Mouse (Mus musculus): ENCODE results near the gene Cxcl2. TPM values are rescaled to one million over a fixed set of nuclear protein-coding genes. Genes with fewer than 3 reads are reported as not detected.

Cxcl2 gene
- polyA plus RNA-seq, 1 experiment from 2014 or later: not detected

DNA sequence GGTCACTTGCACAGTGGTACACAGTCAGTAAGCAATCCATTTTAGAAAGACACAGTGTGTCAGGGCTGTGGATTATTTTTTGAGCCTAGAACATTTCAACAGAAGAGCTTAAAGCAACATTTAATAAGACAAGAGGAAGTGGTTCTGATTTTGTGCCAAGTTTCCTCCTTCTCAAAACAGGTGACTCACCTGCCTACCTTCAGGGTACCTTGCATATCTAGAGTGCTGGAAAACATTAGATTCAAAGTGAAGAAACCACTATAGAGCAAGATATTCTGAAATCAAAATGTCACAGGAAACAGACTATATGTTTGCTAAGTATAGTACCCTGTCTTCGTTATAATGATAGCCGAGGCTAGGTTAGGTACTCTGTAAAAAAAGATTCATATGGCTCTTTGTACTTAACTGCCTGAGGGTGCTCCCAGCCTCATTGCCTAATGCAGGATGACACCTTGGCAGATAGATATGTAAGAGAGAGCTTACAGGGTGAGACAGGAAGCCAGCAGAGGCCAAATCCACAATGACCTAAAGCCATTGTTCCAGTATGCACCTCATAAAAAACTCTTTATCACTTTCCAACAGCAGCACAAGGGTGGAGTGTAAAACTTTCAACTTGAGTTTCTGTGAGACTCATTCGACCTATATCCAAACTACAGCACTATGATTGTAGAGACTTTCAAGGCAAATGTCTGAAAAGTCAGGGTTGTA is 24.2 kb upstream of the Cxcl2 start:
- Histone ChIP-seq H3K27me3 (no peaks in the 10 kb centered on the region), H3K4me1 (no peaks in the 10 kb centered on the region), H3K9ac (no peak overlapping the region), H3K4me2 (replicated peaks) (no peak overlapping the region), H3K36me3 (no peaks in the 10 kb centered on the region), H3K4me3 (no peak overlapping the region), H3K9me3 (no peaks in the 10 kb centered on the region), H3K27ac (no peak overlapping the region)
- 71% methylated on average over 3 of the region's 3 CpGs for WGBS
- ATAC-seq (ENCODE audit: insufficient number of reproducible peaks, insufficient read depth, low FRiP score, low TSS enrichment): no peak

DNA sequence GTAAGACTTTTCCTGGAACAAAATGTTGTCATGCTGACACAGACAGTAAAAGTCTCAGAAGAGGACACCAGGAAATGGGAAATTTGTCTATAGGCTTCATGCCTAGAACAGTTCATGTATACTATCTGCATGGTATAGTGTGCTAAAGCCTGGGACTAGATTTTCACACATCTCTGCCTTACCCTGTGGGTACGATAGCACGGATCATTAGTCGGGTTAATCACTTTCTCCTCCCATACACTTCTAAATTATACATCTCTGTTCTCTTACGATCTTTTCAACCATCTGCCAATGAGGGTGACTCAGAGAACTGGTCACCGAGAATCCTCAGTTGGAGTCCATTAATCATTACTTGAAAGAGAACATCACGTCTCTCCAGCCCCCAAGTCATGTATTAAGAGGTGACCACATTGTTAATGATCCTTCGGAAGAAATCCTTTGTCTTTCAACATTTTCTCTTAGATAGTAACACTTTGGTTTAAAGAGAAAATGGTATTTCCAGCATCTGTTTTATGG is 23.3 kb upstream of the Cxcl2 start:
- Histone ChIP-seq H3K27me3 (no peaks in the 10 kb centered on the region), H3K9me3 (no peaks in the 10 kb centered on the region), H3K4me1 (no peaks in the 10 kb centered on the region), H3K4me3 (no peak overlapping the region), H3K27ac (no peak overlapping the region), H3K36me3 (no peaks in the 10 kb centered on the region), H3K9ac (no peak overlapping the region), H3K4me2 (replicated peaks) (no peak overlapping the region)
- WGBS: 88% methylated on average over 7 of the region's 7 CpGs
- ATAC-seq (ENCODE audit: insufficient number of reproducible peaks, insufficient read depth, low FRiP score, low TSS enrichment): no peak

DNA sequence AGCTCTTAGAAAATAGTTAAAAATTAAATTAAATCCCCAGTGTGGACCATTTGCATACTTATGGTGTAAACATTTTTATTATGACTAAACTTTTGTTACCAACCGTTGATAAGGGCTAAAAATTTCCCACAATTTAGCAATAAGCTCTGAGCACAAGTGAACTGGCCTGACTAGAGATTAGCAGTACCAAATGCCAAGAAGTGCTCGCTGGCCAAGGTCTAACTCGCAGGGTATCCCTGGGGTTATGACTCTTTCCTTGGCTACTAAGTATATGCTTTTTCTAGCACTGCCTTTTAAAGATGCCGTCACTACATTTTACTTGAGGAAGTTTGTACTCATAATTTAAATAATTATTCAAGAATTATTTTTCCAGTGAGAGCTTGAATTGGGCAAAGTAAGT is 22.6 kb upstream of the Cxcl2 start:
- Histone ChIP-seq H3K36me3 (no peaks in the 10 kb centered on the region), H3K4me2 (replicated peaks) (no peak overlapping the region), H3K4me1 (no peaks in the 10 kb centered on the region), H3K27ac (no peak overlapping the region), H3K27me3 (no peaks in the 10 kb centered on the region), H3K4me3 (no peak overlapping the region), H3K9me3 (no peaks in the 10 kb centered on the region), H3K9ac (no peak overlapping the region)
- 87% methylated on average over 4 of the region's 4 CpGs for WGBS
- ATAC-seq (ENCODE audit: insufficient number of reproducible peaks, insufficient read depth, low FRiP score, low TSS enrichment): no peak

DNA sequence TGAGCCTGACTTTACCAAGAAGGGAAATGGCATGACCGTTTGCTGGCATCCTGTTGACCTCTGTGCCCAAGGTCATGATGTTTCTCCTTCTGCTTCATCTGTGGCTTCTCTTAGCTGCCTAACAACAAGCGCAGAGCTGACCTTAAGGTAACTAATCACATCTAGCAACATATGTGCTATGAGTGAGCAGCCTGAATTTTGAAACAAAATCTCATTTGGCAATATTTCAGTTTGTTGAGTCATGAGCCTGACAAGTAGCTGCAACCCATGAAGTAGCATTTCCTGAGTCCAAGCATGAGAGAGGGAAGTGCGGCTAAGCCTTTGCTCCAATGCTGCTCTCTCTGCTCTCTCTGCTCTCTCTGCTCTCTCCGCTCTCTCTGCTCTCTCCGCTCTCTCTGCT is 22.0 kb upstream of the Cxcl2 start:
- Histone ChIP-seq H3K4me1 (no peaks in the 10 kb centered on the region), H3K9me3 (no peaks in the 10 kb centered on the region), H3K27me3 (no peaks in the 10 kb centered on the region), H3K27ac (no peak overlapping the region), H3K9ac (no peak overlapping the region), H3K4me2 (replicated peaks) (no peak overlapping the region), H3K36me3 (no peaks in the 10 kb centered on the region), H3K4me3 (no peak overlapping the region)
- WGBS: 80% methylated on average over 5 of the region's 5 CpGs
- no peak for ATAC-seq (ENCODE audit: insufficient number of reproducible peaks, insufficient read depth, low FRiP score, low TSS enrichment)

DNA sequence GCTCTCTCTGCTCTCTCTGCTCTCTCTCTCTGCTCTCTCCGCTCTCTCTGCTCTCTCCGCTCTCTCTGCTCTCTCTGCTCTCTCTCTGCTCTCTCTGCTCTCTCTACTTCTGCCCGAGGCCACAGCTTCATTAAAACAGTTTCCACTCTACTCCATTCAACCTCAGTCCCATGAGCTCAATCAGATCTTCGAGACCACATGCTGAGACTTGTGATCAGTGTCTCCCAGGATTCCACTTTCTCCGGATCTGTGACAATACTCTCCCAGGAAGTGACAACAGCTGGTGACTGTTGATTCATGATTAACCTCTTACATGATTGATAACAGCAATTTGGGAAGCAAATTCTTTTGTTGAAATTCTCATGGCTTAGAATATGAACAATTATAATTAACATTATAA is 21.5 kb upstream of the Cxcl2 start:
- ATAC-seq (ENCODE audit: insufficient number of reproducible peaks, insufficient read depth, low FRiP score, low TSS enrichment): no peak
- H3K9me3 ChIP-seq: no peaks in the 10 kb centered on the region
- H3K36me3 ChIP-seq: no peaks in the 10 kb centered on the region
- no peak overlapping the region for H3K27ac ChIP-seq
- no peak overlapping the region for H3K4me3 ChIP-seq
- 89% methylated on average over 5 of the region's 5 CpGs for WGBS
- no peaks in the 10 kb centered on the region for H3K4me1 ChIP-seq
- H3K4me2 ChIP-seq (replicated peaks): no peak overlapping the region
- no peak overlapping the region for H3K9ac ChIP-seq
- H3K27me3 ChIP-seq: no peaks in the 10 kb centered on the region

DNA sequence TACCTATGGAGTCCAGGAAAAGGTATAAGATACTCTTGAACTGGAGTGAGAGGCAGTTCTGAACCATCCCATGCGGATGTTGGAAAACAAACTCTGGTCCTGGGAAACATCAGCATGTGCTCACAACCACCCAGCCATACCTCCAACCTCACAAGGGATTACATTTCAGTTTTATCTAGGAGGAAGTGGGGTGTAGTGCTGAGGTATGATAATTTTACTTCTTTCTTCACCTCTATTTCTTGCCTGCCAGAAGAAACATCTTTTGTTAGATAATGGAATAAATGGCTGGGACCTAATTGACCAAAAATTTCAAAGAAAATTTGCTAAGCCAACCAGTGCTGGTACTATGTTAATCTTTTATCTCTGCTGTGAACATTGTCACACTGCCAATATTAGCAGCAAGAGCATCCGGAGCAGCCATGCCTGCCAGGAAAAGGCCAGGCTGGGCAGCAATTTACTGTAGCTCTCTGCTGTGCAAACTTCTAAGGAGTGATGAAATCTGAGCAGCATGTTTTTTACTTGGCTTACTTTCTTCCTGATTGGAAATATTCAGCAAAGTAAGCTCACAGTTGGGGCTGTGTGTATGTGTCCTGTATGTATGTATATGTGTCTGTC is 18.9 kb upstream of the Cxcl2 start:
- ATAC-seq (ENCODE audit: insufficient number of reproducible peaks, insufficient read depth, low FRiP score, low TSS enrichment): no peak

DNA sequence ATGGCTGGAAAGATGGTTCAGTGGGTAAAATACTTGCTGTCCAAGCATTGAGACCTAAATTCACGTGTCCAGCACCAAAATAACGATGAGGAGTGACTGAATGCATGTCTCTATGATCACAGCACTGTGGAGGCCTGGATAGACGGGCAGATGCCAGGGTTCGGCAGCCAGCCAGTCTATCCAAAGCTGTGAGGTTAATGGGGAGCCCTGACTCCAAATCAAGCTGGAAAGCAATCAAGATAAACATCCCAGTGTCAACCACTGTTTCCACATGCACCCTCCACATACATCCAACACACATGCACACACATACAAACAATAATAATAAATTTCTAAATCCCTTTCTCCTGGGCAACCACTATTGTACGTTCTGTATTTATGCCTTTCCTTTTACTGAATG is 15.0 kb upstream of the Cxcl2 start:
- no peaks in the 10 kb centered on the region for H3K27me3 ChIP-seq
- no peak overlapping the region for H3K4me2 ChIP-seq (replicated peaks)
- no peak overlapping the region for H3K27ac ChIP-seq
- H3K4me3 ChIP-seq: no peak overlapping the region
- no peak for ATAC-seq (ENCODE audit: insufficient number of reproducible peaks, insufficient read depth, low FRiP score, low TSS enrichment)
- H3K36me3 ChIP-seq: no peaks in the 10 kb centered on the region
- no peaks in the 10 kb centered on the region for H3K9me3 ChIP-seq
- H3K9ac ChIP-seq: no peak overlapping the region
- 74% methylated on average over 5 of the region's 5 CpGs for WGBS
- H3K4me1 ChIP-seq: peaks cover 3% of the 10 kb centered on the region; the same call in 1 of the 2 replicates

More for the DNA sequence above, 18.9 kb upstream of the Cxcl2 start:
- Histone ChIP-seq H3K9me3 (no peaks in the 10 kb centered on the region), H3K36me3 (no peaks in the 10 kb centered on the region), H3K9ac (no peak overlapping the region), H3K27ac (no peak overlapping the region), H3K27me3 (no peaks in the 10 kb centered on the region), H3K4me3 (no peak overlapping the region), H3K4me2 (replicated peaks) (no peak overlapping the region), H3K4me1 (no peaks in the 10 kb centered on the region)
- 68% methylated on average over 2 of the region's 2 CpGs for whole genome bisulfite sequencing

DNA sequence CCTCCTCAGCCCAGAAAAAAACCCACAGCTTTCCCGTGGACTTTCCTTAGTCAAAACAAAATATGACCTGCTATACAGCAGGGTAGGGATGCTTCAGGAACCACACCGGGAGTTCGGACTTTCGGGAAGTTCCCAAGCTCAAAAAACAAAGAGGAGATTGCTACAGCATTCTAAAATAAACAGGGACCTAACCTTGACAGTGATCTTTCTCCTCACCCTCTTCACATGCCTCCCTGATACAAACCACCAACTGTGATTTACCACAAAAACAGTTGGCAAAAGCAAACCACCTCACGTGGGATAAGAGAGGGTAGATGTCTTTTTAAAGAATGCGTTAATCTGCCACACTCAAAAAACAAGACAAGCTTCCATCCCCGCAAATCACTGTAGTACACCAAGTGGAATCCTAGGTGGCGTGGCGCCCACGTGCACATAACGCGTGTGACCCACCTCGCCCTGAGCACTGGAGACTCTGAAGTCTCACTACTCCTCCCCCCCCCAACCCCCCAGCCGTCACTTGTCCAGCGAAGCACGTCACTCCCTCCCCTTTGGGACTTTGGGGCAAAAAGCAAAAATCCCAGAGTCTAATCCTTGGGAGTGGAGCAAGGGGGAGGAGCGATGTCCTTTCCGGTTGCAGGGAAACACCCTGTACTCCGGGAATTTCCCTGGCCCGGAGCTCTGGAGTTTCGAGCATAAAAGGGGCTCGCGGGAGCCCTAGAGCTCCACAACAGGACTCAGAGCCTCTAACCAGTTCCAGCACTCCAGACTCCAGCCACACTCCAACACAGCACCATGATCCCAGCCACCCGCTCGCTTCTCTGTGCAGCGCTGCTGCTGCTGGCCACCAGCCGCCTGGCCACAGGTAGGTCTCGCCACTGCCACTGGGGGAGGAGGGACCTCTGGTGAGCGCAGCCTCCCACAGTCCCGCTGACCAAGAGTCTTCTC is 12.9 kb upstream of the Cxcl2 start, which contains the start of gene Cxcl1:
Gene Cxcl1 (plus strand): TSS at position 723 of the 945 bp plus-strand sequence.
- ATAC-seq (ENCODE audit: insufficient number of reproducible peaks, insufficient read depth, low FRiP score, low TSS enrichment): peak; percentile 80
- Histone ChIP-seq H3K4me3 (peak within 1 kb of the TSS; percentile 43), H3K4me1 (peaks cover 3% of the 10 kb centered on the region; the same call in 1 of the 2 replicates), H3K9ac (peak within 1 kb of the TSS; percentile 55), H3K4me2 (replicated peaks) (peak within 1 kb of the TSS; percentile 93), H3K27ac (no peak within 1 kb of the TSS), H3K9me3 (no peaks in the 10 kb centered on the region), H3K36me3 (no peaks in the 10 kb centered on the region), H3K27me3 (0 out of 2 replicates have a peak, but pooled peaks cover 3% of the 10 kb centered on the region)
- 8% methylated on average over 30 of the region's 30 CpGs for WGBS

DNA sequence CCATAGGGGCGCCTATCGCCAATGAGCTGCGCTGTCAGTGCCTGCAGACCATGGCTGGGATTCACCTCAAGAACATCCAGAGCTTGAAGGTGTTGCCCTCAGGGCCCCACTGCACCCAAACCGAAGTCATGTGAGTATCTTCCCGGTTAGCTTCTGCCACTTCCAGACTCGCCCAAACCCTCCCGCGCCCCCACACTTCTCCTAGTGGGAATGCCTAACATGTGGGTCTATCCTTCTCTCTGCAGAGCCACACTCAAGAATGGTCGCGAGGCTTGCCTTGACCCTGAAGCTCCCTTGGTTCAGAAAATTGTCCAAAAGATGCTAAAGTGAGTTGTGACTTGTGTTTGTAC is 12.2 kb upstream of the Cxcl2 start:
- no peak overlapping the region for H3K27ac ChIP-seq
- peak overlapping the region; percentile 93 for H3K4me2 ChIP-seq (replicated peaks)
- ATAC-seq (ENCODE audit: insufficient number of reproducible peaks, insufficient read depth, low FRiP score, low TSS enrichment): peak; percentile 67; the same call in 1 of the 2 replicates
- H3K27me3 ChIP-seq: 0 out of 2 replicates have a peak, but pooled peaks cover 3% of the 10 kb centered on the region
- no peaks in the 10 kb centered on the region for H3K36me3 ChIP-seq
- H3K9me3 ChIP-seq: no peaks in the 10 kb centered on the region
- peak overlapping the region; percentile 55 for H3K9ac ChIP-seq
- H3K4me1 ChIP-seq: peaks cover 3% of the 10 kb centered on the region; the same call in 1 of the 2 replicates
- H3K4me3 ChIP-seq: peak overlapping the region; percentile 43
- whole genome bisulfite sequencing: 23% methylated on average over 10 of the region's 10 CpGs

DNA sequence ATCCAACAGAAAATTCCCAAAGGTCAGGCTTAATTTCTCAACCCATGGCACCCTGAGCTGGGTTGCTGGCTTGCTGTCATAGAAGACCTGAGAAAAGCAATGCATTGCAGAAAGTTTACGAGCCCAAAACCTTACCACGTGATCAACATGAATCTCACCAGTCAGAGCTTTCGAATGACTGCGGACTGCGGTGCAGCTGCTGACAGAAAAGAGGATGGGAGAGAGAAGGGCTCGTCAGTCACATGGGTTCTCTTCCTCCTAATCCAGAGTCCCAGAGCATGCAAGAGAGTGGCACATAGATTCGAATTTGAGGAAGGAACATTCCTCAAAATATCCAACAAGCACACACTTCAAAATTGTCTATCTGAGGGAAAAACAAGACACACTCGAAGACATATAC is 9.4 kb upstream of the Cxcl2 start:
- ATAC-seq (ENCODE audit: insufficient number of reproducible peaks, insufficient read depth, low FRiP score, low TSS enrichment): no peak
- H3K36me3 ChIP-seq: no peaks in the 10 kb centered on the region
- 74% methylated on average over 8 of the region's 8 CpGs for WGBS
- H3K9ac ChIP-seq: no peak overlapping the region
- no peaks in the 10 kb centered on the region for H3K9me3 ChIP-seq
- H3K4me1 ChIP-seq: peaks cover 3% of the 10 kb centered on the region; the same call in 1 of the 2 replicates
- no peak overlapping the region for H3K4me3 ChIP-seq
- H3K27me3 ChIP-seq: 0 out of 2 replicates have a peak, but pooled peaks cover 3% of the 10 kb centered on the region
- no peak overlapping the region for H3K4me2 ChIP-seq (replicated peaks)
- no peak overlapping the region for H3K27ac ChIP-seq

DNA sequence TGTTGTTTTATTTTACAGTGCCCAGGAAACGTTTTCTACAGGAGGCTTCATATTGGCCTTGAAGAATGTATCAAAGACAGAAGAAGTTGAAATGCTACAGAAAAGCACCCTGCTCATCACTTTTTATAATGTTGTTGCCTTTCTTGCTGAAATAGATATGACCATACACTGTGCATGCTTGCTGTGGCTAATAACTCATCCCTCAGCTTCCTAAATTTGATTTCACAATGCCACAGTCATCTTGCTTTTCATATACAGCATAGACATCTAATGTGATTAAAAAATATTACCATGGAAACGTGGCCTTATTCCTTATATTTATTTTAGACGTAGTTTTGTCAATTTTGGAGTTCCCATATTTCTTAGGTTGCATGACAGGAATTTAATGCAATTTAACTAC is 6.2 kb upstream of the Cxcl2 start:
- H3K4me3 ChIP-seq: no peak overlapping the region
- H3K27me3 ChIP-seq: 0 out of 2 replicates have a peak, but pooled peaks cover 3% of the 10 kb centered on the region
- H3K4me1 ChIP-seq: peaks cover 7% of the 10 kb centered on the region; the same call in 1 of the 2 replicates
- 69% methylated on average over 3 of the region's 3 CpGs for WGBS
- no peak overlapping the region for H3K9ac ChIP-seq
- no peaks in the 10 kb centered on the region for H3K36me3 ChIP-seq
- no peak overlapping the region for H3K4me2 ChIP-seq (replicated peaks)
- ATAC-seq (ENCODE audit: insufficient number of reproducible peaks, insufficient read depth, low FRiP score, low TSS enrichment): no peak
- H3K27ac ChIP-seq: no peak overlapping the region
- H3K9me3 ChIP-seq: no peaks in the 10 kb centered on the region

All from embryonic facial prominence, embryonic 12.5 days (tissue).